Mouse (Mus musculus): ENCODE data around the gene Jchain. TPM values are rescaled to one million over a fixed set of nuclear protein-coding genes. Genes with fewer than 3 reads are reported as not detected.
A peak's percentile ranks its signal among the peaks of the same experiment; 100 is the strongest.
"Not testable (repeated sequence)": the region's sequence is repeated elsewhere in the genome, so short reads cannot be mapped to it uniquely, and the experiment has no call there.

Jchain gene
- polyA plus RNA-seq, 1 experiment from 2014 or later, result 0.32 TPM

DNA sequence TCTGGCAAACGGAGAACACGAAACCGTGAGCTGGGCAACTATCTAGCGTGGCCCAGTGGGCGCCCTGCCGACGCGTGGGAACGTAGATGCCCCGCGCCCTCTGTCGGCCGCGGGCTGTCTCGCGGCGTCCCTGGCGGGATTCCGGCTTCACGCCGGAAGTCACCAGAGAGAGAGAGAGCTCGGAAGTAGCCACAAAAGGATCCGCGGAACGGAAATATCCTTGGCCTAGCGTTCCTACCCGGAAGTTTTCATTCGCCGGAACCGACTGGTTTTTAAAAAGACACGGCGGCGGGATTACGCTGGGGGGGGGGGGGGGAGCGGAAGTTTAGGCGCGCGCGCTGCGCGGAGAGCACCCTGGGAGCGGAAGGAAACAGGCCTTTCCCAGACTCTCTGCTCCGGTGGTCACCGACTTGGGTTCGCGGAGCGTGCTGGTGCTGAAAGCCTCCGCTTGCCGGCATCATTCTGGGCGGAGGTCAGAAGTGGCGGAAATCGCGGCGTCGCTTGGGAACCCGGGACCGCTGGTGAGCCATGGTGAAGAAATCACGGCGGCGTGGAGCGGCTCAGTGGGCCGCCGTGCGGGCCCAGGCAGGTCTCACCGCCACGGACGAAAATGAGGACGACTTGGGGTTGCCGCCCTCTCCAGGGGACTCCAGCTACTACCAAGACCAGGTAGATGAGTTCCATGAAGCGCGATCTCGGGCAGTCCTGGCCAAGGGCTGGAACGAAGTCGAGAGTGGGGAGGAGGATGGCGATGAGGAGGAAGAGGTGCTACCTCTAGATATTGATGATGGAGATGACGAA is 26.6 kb upstream of the Jchain start, which contains the start of gene Utp3:
Gene Utp3, plus strand, starts transcription at position 377 of the 801 bp plus-strand sequence.
- H3K27me3 ChIP-seq, result no peaks in the 10 kb centered on the region
- H3K4me1 ChIP-seq, result peaks cover 28% of the 10 kb centered on the region
- H3K9ac ChIP-seq (replicated peaks), result peak within 1 kb of the TSS; percentile 81
- H3K9me3 ChIP-seq, result no peaks in the 10 kb centered on the region
- peak within 1 kb of the TSS; percentile 79 for H3K4me2 ChIP-seq (replicated peaks)
- peak; percentile 96 for ATAC-seq (replicated peaks)
- peak within 1 kb of the TSS; percentile 88 for H3K27ac ChIP-seq (replicated peaks)
- under 1% methylated on average over 76 of the region's 76 CpGs for WGBS
- H3K36me3 ChIP-seq, result 0 out of 2 replicates have a peak, but pooled peaks cover 3% of the 10 kb centered on the region
- H3K4me3 ChIP-seq, result peak within 1 kb of the TSS; percentile 64

DNA sequence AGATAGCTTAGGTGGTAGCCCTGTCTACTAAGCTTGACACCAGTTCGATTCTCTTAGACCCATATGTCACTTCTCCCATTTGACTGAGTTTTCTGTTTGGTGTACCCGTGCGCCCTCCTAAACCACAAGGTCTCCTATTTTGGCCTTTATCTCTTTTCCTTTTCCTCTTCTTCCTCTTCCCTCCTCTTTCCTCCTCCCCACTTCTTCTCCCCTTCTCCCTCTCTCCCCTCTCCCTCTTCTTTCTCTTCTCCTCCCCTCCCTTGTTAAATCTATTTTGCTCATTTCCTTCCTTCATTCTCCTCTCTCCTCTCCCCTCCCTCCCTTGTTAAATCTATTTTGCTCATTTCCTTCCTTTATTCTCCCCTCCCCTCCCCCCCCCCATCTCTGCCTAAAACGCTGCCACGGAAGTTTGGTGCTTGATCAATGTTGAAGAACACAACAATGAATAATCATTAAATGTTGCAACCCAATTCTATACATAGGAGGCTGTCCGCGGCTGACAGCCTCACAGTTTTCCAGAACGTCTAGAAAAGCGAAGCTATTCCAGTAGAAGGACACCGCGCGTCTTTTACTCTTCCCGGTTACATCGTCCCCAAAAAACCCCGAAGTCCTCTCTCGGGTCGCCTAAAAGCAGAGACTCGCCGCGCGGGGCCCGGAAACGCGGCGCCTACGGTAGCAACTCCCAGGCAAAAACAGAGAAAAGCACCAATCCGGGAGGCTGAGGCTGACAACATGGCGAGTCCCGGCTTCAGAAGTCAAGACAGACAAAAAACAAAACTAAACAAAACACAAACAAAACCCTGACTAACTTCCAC is 25.8 kb upstream of the Jchain start:
- peak; percentile 27 for ATAC-seq (replicated peaks)
- Histone ChIP-seq H3K4me3 (peak overlapping the region; percentile 64), H3K4me2 (replicated peaks) (peak overlapping the region; percentile 49), H3K9ac (replicated peaks) (peak overlapping the region; percentile 62), H3K27ac (replicated peaks) (peak overlapping the region; percentile 88), H3K27me3 (no peaks in the 10 kb centered on the region), H3K4me1 (peaks cover 28% of the 10 kb centered on the region), H3K36me3 (0 out of 2 replicates have a peak, but pooled peaks cover 3% of the 10 kb centered on the region), H3K9me3 (no peaks in the 10 kb centered on the region)
- WGBS, result 7% methylated on average over 29 of the region's 29 CpGs

DNA sequence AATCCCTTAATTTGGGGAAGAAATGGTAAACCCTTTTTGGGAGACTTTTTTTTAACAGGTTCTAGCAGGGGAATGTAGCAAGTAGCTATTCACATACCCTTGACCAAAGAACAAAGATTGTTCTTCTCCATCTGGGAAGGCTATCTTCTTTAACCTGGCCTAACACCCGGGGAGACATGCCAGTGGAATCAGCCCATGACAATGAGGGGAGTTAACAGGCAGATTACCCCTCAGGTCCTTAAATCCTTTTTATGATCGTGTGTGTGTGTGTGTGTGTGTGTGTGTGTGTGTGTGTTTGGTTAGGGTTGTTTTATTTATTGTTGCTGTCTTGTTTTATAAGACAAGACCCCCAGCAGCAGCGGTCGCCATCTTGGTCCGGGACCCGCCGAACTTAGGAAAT is 17.8 kb upstream of the Jchain start:
- Histone ChIP-seq H3K27me3 (no peaks in the 10 kb centered on the region), H3K9me3 (no peaks in the 10 kb centered on the region), H3K4me3 (no peak overlapping the region), H3K36me3 (no peaks in the 10 kb centered on the region), H3K4me1 (no peaks in the 10 kb centered on the region), H3K9ac (replicated peaks) (no peak overlapping the region), H3K27ac (replicated peaks) (no peak overlapping the region), H3K4me2 (replicated peaks) (no peak overlapping the region)
- WGBS, result 88% methylated on average over 7 of the region's 7 CpGs
- no peak for ATAC-seq (replicated peaks)

GRCm38 (mm10) chr5:88544411-88544810 is 16.7 kb upstream of the Jchain start:
- H3K36me3 ChIP-seq; H3K4me1 ChIP-seq; H3K27me3 ChIP-seq; H3K27ac ChIP-seq (replicated peaks); H3K4me3 ChIP-seq; ATAC-seq (replicated peaks); H3K9me3 ChIP-seq; H3K4me2 ChIP-seq (replicated peaks); H3K9ac ChIP-seq (replicated peaks): not testable (repeated sequence)
- 89% methylated on average over 1 of the region's 1 CpGs for WGBS

DNA sequence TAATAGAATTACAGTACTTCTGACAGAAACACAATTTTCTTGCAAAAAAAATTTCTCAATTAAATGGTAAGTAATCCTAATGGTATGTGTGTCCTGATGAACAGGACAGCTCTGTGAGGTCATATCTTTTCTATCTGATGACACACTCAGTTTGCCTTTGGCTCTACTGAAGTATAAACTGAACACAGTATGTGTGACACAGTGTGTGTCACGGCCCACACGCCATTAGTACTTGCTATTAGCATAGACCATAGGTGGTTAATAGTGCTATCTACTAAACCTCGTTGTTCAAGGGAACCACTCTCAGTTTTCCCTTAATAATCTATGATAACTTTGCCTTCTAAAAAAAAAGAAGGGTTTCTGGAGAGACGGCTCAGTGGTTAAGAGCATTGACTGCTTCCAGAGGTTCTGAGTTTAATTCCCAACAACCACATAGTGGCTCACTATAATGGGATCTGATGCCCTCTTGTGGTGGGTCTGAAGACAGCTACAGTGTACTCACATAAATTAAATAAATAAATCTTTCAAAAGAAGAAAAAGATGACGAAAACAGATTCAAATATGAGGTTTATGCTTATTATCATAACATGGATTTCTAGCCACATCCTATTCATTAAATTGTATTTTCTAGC is 15.1 kb upstream of the Jchain start:
- H3K27ac ChIP-seq (replicated peaks), result no peak overlapping the region
- H3K9me3 ChIP-seq, result no peaks in the 10 kb centered on the region
- no peaks in the 10 kb centered on the region for H3K36me3 ChIP-seq
- WGBS, result 63% methylated on average over 5 of the region's 5 CpGs
- ATAC-seq (replicated peaks), result peak; percentile 68
- no peaks in the 10 kb centered on the region for H3K27me3 ChIP-seq
- H3K4me3 ChIP-seq, result no peak overlapping the region
- H3K4me1 ChIP-seq, result no peaks in the 10 kb centered on the region
- H3K9ac ChIP-seq (replicated peaks), result no peak overlapping the region
- H3K4me2 ChIP-seq (replicated peaks), result no peak overlapping the region

GRCm38 (mm10) chr5:88540845-88541244 is 13.2 kb upstream of the Jchain start:
- no peak overlapping the region for H3K27ac ChIP-seq (replicated peaks)
- H3K36me3 ChIP-seq, result no peaks in the 10 kb centered on the region
- H3K4me1 ChIP-seq, result no peaks in the 10 kb centered on the region
- no peak overlapping the region for H3K4me2 ChIP-seq (replicated peaks)
- no peak overlapping the region for H3K9ac ChIP-seq (replicated peaks)
- H3K4me3 ChIP-seq, result no peak overlapping the region
- ATAC-seq (replicated peaks), result no peak
- no peaks in the 10 kb centered on the region for H3K9me3 ChIP-seq
- no peaks in the 10 kb centered on the region for H3K27me3 ChIP-seq

- Histone ChIP-seq H3K27ac (replicated peaks) (no peak overlapping the region), H3K27me3 (no peaks in the 10 kb centered on the region), H3K4me3 (no peak overlapping the region), H3K9me3 (no peaks in the 10 kb centered on the region), H3K36me3 (no peaks in the 10 kb centered on the region), H3K4me1 (no peaks in the 10 kb centered on the region), H3K9ac (replicated peaks) (no peak overlapping the region), H3K4me2 (replicated peaks) (no peak overlapping the region)
- ATAC-seq (replicated peaks), result no peak
- 71% methylated on average over 3 of the region's 3 CpGs for WGBS
Measured at GRCm38 (mm10) chr5:88534697-88535096, 7.0 kb upstream of the Jchain start.

- Histone ChIP-seq H3K9me3 (no peaks in the 10 kb centered on the region), H3K36me3 (no peaks in the 10 kb centered on the region), H3K27ac (replicated peaks) (no peak overlapping the region), H3K9ac (replicated peaks) (no peak overlapping the region), H3K27me3 (no peaks in the 10 kb centered on the region), H3K4me1 (no peaks in the 10 kb centered on the region), H3K4me2 (replicated peaks) (no peak overlapping the region), H3K4me3 (no peak overlapping the region)
- ATAC-seq (replicated peaks), result no peak
- WGBS, result 51% methylated on average over 1 of the region's 1 CpGs
Measured at GRCm38 (mm10) chr5:88530908-88531307, 3.2 kb upstream of the Jchain start.

GRCm38 (mm10) chr5:88519232-88519631 is 8.5 kb downstream of the Jchain start:
- Histone ChIP-seq H3K4me2 (replicated peaks) (no peak overlapping the region), H3K36me3 (no peaks in the 10 kb centered on the region), H3K4me3 (no peak overlapping the region), H3K9me3 (no peaks in the 10 kb centered on the region), H3K27ac (replicated peaks) (no peak overlapping the region), H3K4me1 (no peaks in the 10 kb centered on the region), H3K27me3 (no peaks in the 10 kb centered on the region), H3K9ac (replicated peaks) (no peak overlapping the region)
- WGBS, result 2% methylated on average over 2 of the region's 2 CpGs
- peak; percentile 57; the same call in 1 of the 2 replicates for ATAC-seq (replicated peaks)

DNA sequence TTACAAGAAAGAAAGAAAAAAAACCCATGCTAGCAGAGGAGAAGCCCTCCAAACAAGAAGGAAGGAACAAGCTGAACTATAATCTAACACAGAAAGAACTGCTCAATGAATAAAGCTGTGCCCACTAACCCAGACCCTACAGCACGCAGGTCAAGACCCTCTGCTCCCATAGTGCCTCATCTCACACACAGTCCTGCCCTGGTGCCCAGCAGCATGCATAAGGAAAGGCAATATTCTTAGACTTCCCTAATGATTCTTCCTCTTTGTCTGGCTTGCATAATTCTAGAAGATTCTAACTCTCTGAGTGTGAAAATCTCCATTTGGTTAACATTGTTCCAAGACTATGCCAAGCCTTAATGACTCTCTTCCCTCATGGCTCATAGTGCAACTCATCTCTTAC is 18.7 kb downstream of the Jchain start:
- Histone ChIP-seq H3K36me3 (no peaks in the 10 kb centered on the region), H3K4me1 (no peaks in the 10 kb centered on the region), H3K9me3 (no peaks in the 10 kb centered on the region), H3K9ac (replicated peaks) (no peak overlapping the region), H3K27me3 (no peaks in the 10 kb centered on the region), H3K4me2 (replicated peaks) (no peak overlapping the region), H3K4me3 (no peak overlapping the region), H3K27ac (replicated peaks) (no peak overlapping the region)
- no peak for ATAC-seq (replicated peaks)
- WGBS, result 78% methylated on average over 1 of the region's 1 CpGs

DNA sequence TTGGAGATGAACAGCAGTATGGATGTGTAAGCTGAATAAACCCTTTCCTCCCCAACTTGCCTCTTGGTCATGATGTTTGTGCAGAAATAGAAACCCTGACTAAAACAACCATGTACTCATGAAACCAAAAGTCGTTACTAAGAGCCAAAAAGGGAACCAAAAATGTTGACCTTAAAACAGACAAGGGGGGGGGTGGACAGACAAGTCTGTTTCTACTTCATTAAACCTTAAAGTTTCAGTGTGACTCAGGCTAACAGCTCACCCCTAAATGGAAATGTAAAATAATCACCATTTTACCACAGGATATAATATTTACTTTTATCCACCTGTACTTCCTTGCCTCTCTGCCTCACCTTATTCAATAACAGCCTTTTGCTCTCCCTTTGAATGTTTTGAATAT is 19.1 kb downstream of the Jchain start:
- 56% methylated on average over 1 of the region's 1 CpGs for WGBS
- ATAC-seq (replicated peaks), result no peak
- no peaks in the 10 kb centered on the region for H3K36me3 ChIP-seq

DNA sequence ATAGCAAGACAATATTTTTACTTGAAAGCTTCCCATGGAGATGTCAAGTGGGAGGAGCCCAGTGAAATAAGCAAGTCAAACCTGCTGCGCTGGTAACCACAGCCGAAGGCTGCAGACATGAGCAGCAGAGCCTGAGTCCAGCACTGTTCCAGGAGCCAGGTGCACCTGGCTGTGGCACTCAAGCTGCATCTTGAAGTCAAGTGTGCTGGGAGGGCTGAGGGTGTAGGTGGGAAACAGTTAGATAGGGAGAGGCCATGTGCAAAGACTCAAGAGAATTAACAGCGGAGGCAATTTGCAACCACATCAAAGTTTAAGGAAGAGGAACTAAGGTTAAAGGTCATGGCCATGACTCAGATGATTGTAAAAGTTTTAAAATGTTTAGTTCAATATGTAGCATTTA is 27.9 kb downstream of the Jchain start:
- Histone ChIP-seq H3K27ac (replicated peaks) (no peak overlapping the region), H3K4me2 (replicated peaks) (no peak overlapping the region), H3K4me3 (no peak overlapping the region)

More for the DNA sequence above, 19.1 kb downstream of the Jchain start:
- no peaks in the 10 kb centered on the region for H3K27me3 ChIP-seq
- no peak overlapping the region for H3K27ac ChIP-seq (replicated peaks)
- no peak overlapping the region for H3K4me3 ChIP-seq
- H3K9ac ChIP-seq (replicated peaks), result no peak overlapping the region
- H3K4me1 ChIP-seq, result no peaks in the 10 kb centered on the region
- H3K9me3 ChIP-seq, result no peaks in the 10 kb centered on the region
- no peak overlapping the region for H3K4me2 ChIP-seq (replicated peaks)

More for the DNA sequence above, 27.9 kb downstream of the Jchain start:
- no peak for ATAC-seq (replicated peaks)
- Histone ChIP-seq H3K27me3 (no peaks in the 10 kb centered on the region), H3K9me3 (no peaks in the 10 kb centered on the region), H3K9ac (replicated peaks) (no peak overlapping the region), H3K4me1 (no peaks in the 10 kb centered on the region), H3K36me3 (no peaks in the 10 kb centered on the region)
- WGBS, result 93% methylated on average over 3 of the region's 3 CpGs

Data from forebrain, embryonic 15.5 days (tissue).